Mouse (Mus musculus) cortical plate, adult 2 months (tissue): Measurements from ENCODE around the gene Prrx2.

Source experiments
- CTCF ChIP-seq: fragments of 200-500 bp; IDR thresholded peaks from 2 replicates; pipeline ENCODE4 v1.5.1; 2011; ENCODE audit warnings: mild to moderate bottlenecking, control low read depth, low read length; ENCODE audit not compliant: insufficient read depth; ENCODE audit errors: extremely low read depth
- POLR2A ChIP-seq: fragments of 200-500 bp; IDR thresholded peaks from 2 replicates; pipeline ENCODE4 v1.6.1; 2011; ENCODE audit warnings: mild to moderate bottlenecking, low read length, control low read depth; ENCODE audit not compliant: insufficient read depth; ENCODE audit errors: extremely low read depth

GRCm38 (mm10) chr2:30803604-30804003, 31.2 kb upstream of the Prrx2 start, which contains the start of gene 1700001O22Rik:
- no peak for TF ChIP-seq CTCF
- no peak for TF ChIP-seq POLR2A
